Mouse (Mus musculus): Measurements from ENCODE around the gene Txlna. TPM values are rescaled to one million over a fixed set of nuclear protein-coding genes. Genes with fewer than 3 reads are reported as not detected.

The Txlna gene
- total and polyA plus RNA-seq, 2 experiments from 2014 or later = 22.7 to 28.3 TPM

- Histone ChIP-seq H3K4me1 (ENCODE audit: control insufficient read depth, insufficient read depth) (peaks cover 15% of the 10 kb centered on the region), H3K9ac (replicated peaks; ENCODE audit: low read depth, low read length) (peak within 1 kb of the TSS; percentile 97), H3K27me3 (ENCODE audit: control insufficient read depth, insufficient read depth, low read length) (no peaks in the 10 kb centered on the region), H3K4me3 (ENCODE audit: low read depth, low read length) (peak within 1 kb of the TSS; percentile 90), H3K36me3 (replicated peaks; ENCODE audit: control insufficient read depth, insufficient read depth, low read length) (peaks cover 16% of the 10 kb centered on the region), H3K9me3 (replicated peaks; ENCODE audit: control insufficient read depth, low read length) (no peaks in the 10 kb centered on the region), H3K27ac (ENCODE audit: low read depth) (peak within 1 kb of the TSS; percentile 97), H3K4me2 (ENCODE audit: low read depth, low read length) (peak within 1 kb of the TSS; percentile 86)
- under 1% methylated on average over 61 of the region's 65 CpGs for WGBS
- DNase-seq (ENCODE audit: low spot score) (peak; percentile 95), ATAC-seq (ENCODE audit: insufficient read depth, low read depth) (peak; percentile 90)
- no peak; the same call in 1 of the 2 replicates for TF ChIP-seq EP300 (IDR thresholded peaks at IDR 0.05; ENCODE audit: low read depth)
- TF ChIP-seq CTCF (IDR thresholded peaks at IDR 0.05; ENCODE audit: low read depth) = no peak
Measured at GRCm38 (mm10) chr4:129672083-129672877, 31.4 kb upstream of the Txlna start, which contains the start of gene Kpna6. TSS of gene Kpna6 (minus strand) at chr4:129672767.

- H3K36me3 ChIP-seq (replicated peaks; ENCODE audit: control insufficient read depth, insufficient read depth, low read length) = peaks cover 12% of the 10 kb centered on the region
- TF ChIP-seq CTCF (IDR thresholded peaks at IDR 0.05; ENCODE audit: low read depth) (peak; percentile 74), EP300 (IDR thresholded peaks at IDR 0.05; ENCODE audit: low read depth) (no peak)
- no peaks in the 10 kb centered on the region for H3K9me3 ChIP-seq (replicated peaks; ENCODE audit: control insufficient read depth, low read length)
- peak overlapping the region; percentile 97 for H3K9ac ChIP-seq (replicated peaks; ENCODE audit: low read depth, low read length)
- peak overlapping the region; percentile 86 for H3K4me2 ChIP-seq (ENCODE audit: low read depth, low read length)
- DNase-seq (ENCODE audit: low spot score) (peak; percentile 63), ATAC-seq (ENCODE audit: insufficient read depth, low read depth) (peak; percentile 64)
- peak overlapping the region; percentile 97 for H3K27ac ChIP-seq (ENCODE audit: low read depth)
- no peaks in the 10 kb centered on the region for H3K27me3 ChIP-seq (ENCODE audit: control insufficient read depth, insufficient read depth, low read length)
- H3K4me3 ChIP-seq (ENCODE audit: low read depth, low read length) = peak overlapping the region; percentile 90
- 6% methylated on average over 12 of the region's 12 CpGs for WGBS
- H3K4me1 ChIP-seq (ENCODE audit: control insufficient read depth, insufficient read depth) = peaks cover 15% of the 10 kb centered on the region
Measured at GRCm38 (mm10) chr4:129671491-129672082, 30.7 kb upstream of the Txlna start.

GRCm38 (mm10) chr4:129662255-129662813 is 21.5 kb upstream of the Txlna start:
- DNase-seq (ENCODE audit: low spot score) (no peak), ATAC-seq (ENCODE audit: insufficient read depth, low read depth) (no peak)
- no peak overlapping the region for H3K4me2 ChIP-seq (ENCODE audit: low read depth, low read length)

GRCm38 (mm10) chr4:129661584-129661983 is 20.7 kb upstream of the Txlna start:
- no peak for ATAC-seq (ENCODE audit: insufficient read depth, low read depth)
- no peak for TF ChIP-seq CTCF (IDR thresholded peaks at IDR 0.05; ENCODE audit: low read depth)
- TF ChIP-seq EP300 (IDR thresholded peaks at IDR 0.05; ENCODE audit: low read depth) = no peak
- Histone ChIP-seq H3K27me3 (ENCODE audit: control insufficient read depth, insufficient read depth, low read length) (no peaks in the 10 kb centered on the region), H3K4me2 (ENCODE audit: low read depth, low read length) (no peak overlapping the region), H3K9ac (replicated peaks; ENCODE audit: low read depth, low read length) (no peak overlapping the region), H3K4me3 (ENCODE audit: low read depth, low read length) (no peak overlapping the region), H3K36me3 (replicated peaks; ENCODE audit: control insufficient read depth, insufficient read depth, low read length) (peaks cover 59% of the 10 kb centered on the region), H3K9me3 (replicated peaks; ENCODE audit: control insufficient read depth, low read length) (no peaks in the 10 kb centered on the region), H3K4me1 (ENCODE audit: control insufficient read depth, insufficient read depth) (no peaks in the 10 kb centered on the region), H3K27ac (ENCODE audit: low read depth) (no peak overlapping the region)
- no peak for DNase-seq (ENCODE audit: low spot score)
- WGBS = 93% methylated on average over 3 of the region's 3 CpGs

More at GRCm38 (mm10) chr4:129662255-129662813, 21.5 kb upstream of the Txlna start:
- no peaks in the 10 kb centered on the region for H3K4me1 ChIP-seq (ENCODE audit: control insufficient read depth, insufficient read depth)
- H3K9ac ChIP-seq (replicated peaks; ENCODE audit: low read depth, low read length) = no peak overlapping the region
- H3K27ac ChIP-seq (ENCODE audit: low read depth) = no peak overlapping the region
- H3K27me3 ChIP-seq (ENCODE audit: control insufficient read depth, insufficient read depth, low read length) = no peaks in the 10 kb centered on the region
- peaks cover 54% of the 10 kb centered on the region for H3K36me3 ChIP-seq (replicated peaks; ENCODE audit: control insufficient read depth, insufficient read depth, low read length)
- TF ChIP-seq EP300 (IDR thresholded peaks at IDR 0.05; ENCODE audit: low read depth) (no peak), CTCF (IDR thresholded peaks at IDR 0.05; ENCODE audit: low read depth) (no peak)
- H3K4me3 ChIP-seq (ENCODE audit: low read depth, low read length) = no peak overlapping the region
- H3K9me3 ChIP-seq (replicated peaks; ENCODE audit: control insufficient read depth, low read length) = no peaks in the 10 kb centered on the region
- WGBS = 79% methylated on average over 3 of the region's 3 CpGs

- no peak for DNase-seq (ENCODE audit: low spot score)
- no peak for TF ChIP-seq CTCF (IDR thresholded peaks at IDR 0.05; ENCODE audit: low read depth)
- no peak for TF ChIP-seq EP300 (IDR thresholded peaks at IDR 0.05; ENCODE audit: low read depth)
- H3K27ac ChIP-seq (ENCODE audit: low read depth) = no peak overlapping the region
- no peaks in the 10 kb centered on the region for H3K9me3 ChIP-seq (replicated peaks; ENCODE audit: control insufficient read depth, low read length)
- H3K9ac ChIP-seq (replicated peaks; ENCODE audit: low read depth, low read length) = no peak overlapping the region
- H3K27me3 ChIP-seq (ENCODE audit: control insufficient read depth, insufficient read depth, low read length) = no peaks in the 10 kb centered on the region
- ATAC-seq (ENCODE audit: insufficient read depth, low read depth) = no peak
- no peaks in the 10 kb centered on the region for H3K4me1 ChIP-seq (ENCODE audit: control insufficient read depth, insufficient read depth)
- no peak overlapping the region for H3K4me2 ChIP-seq (ENCODE audit: low read depth, low read length)
- no peak overlapping the region for H3K4me3 ChIP-seq (ENCODE audit: low read depth, low read length)
- H3K36me3 ChIP-seq (replicated peaks; ENCODE audit: control insufficient read depth, insufficient read depth, low read length) = peaks cover 89% of the 10 kb centered on the region
- 90% methylated on average over 14 of the region's 14 CpGs for WGBS
Measured at GRCm38 (mm10) chr4:129654770-129655169, 13.9 kb upstream of the Txlna start.

Data from heart, postnatal 0 days (tissue).